Mouse (Mus musculus) right cerebral cortex, postnatal 4 days (tissue): ENCODE results near the gene Gm14409.
"Not testable (repeated sequence)": the region's sequence is repeated elsewhere in the genome, so short reads cannot be mapped to it uniquely, and the experiment has no call there.

ENCODE experiments used
- DNase-seq: peaks from one replicate; pipeline ENCODE4 v3.0.0-alpha.2; 2022

The Gm14409 gene

DNA sequence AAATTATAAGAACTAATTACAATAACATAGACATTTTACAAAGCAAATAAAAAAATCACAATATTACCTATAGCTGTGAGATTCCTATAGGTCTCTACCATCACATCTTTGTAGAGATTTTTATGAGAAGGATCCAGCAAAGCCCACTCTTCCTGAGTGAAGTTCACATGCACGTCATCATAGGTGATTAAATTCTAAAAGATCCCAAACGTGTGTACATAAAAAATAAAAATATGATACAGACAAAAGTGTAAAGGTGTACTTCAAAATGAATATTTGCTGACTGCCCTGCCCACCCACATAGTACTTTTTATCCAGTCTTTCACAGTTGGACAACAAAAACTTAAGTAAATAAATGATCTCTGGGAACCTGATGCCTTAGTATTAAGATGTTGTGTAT lies at the start of gene Gm14409:
Gene Gm14409 (minus strand): TSS at position 101 of the 400 bp plus-strand sequence.
- DNase-seq = not testable (repeated sequence)

- not testable (repeated sequence) for DNase-seq
Measured at GRCm38 (mm10) chr2:177309627-177310026, 42.8 kb upstream of the Gm14409 start.

GRCm38 (mm10) chr2:177304980-177305379 lies 38.1 kb upstream of the Gm14409 start:
- DNase-seq = not testable (repeated sequence)

DNA sequence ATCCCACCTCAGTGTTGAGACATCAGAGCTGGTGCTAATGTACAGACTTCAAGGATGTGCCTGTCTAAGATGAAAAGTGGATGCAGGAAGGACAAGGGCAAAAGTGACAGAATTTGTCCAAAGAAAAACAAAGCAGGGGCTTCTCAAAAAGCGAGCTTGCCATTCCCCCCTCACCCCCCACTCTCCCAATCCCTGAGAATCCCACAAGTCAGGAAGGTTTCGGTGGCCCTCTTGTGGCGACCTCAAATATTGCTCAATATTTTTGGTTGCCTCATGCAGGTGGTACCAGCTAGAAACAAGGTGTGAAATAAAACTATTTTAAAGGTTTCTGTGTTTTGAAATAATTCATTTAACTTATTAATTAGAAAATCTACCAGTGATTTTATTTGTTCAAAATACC lies 16.9 kb upstream of the Gm14409 start:
- not testable (repeated sequence) for DNase-seq

DNA sequence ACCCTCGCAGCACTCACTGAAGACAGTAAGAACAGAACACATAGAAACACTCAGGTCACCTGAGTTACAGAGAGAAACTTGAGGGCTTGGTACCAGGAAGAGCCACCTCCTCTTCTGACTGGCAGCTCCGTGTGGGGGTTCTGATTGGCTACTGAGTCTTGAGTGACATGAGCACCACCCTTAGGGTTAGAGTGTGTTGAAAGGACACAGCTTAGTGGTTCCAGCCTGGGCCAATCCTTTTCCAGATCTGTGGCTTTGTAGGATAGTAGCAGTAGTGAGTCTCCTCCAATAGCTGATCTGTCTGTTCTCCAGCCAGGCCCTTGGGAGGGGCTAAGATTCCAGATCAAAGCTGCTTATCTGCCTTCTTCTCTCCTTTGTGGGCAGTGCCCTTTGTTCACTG lies 10.9 kb upstream of the Gm14409 start:
- not testable (repeated sequence) for DNase-seq

GRCm38 (mm10) chr2:177272237-177272636 lies 5.4 kb upstream of the Gm14409 start:
- not testable (repeated sequence) for DNase-seq

GRCm38 (mm10) chr2:177247449-177247848 lies 19.4 kb downstream of the Gm14409 start:
- DNase-seq = not testable (repeated sequence)

DNA sequence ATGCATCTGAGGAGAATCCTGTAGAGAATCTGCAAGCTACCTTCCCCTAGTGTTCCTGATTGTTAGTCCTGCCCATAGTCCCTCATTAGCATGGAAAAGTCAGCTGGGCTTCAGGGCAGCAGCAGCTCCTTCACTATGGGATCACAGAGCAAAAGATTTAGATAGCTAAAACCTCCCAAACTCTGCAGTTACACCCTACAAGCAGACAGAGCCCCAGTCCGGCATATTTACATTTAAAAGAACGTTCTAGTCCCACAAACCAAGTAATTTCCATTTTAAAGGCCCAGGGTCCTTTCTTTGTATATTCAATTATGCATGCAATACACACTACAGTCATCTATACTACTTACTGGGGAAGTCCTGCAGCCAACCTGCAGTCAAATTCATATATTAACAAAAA lies 36.4 kb downstream of the Gm14409 start:
- not testable (repeated sequence) for DNase-seq
